Mouse (Mus musculus): ENCODE measurements at regions not wholly inside any gene's neighbourhood (a gene's known extent, or its start where the extent isn't known, plus 50 kb on each side); places are given as distances from the start of the nearest gene placed in this dataset.

- Histone ChIP-seq H3K27me3 (ENCODE audit: insufficient read depth, low read length) (no peaks in the 10 kb centered on the region), H3K9me3 (replicated peaks) (peaks cover 80% of the 10 kb centered on the region), H3K4me1 (ENCODE audit: insufficient read depth, low read depth, low read length) (no peaks in the 10 kb centered on the region), H3K36me3 (replicated peaks) (no peaks in the 10 kb centered on the region), H3K4me3 (ENCODE audit: low read depth, low read length) (no peak overlapping the region)
- ATAC-seq (ENCODE audit: extremely low read depth, insufficient number of reproducible peaks, low FRiP score, poor library complexity, severe bottlenecking) (no peak), DNase-seq (ENCODE audit: low spot score) (no peak)
- TF ChIP-seq TAL1 (conservative IDR thresholded peaks at IDR 0.05; ENCODE audit: low read depth, low read length) (no peak), GATA1 (IDR thresholded peaks at IDR 0.05; ENCODE audit: borderline replicate concordance, low read length) (no peak)
Observed at GRCm38 (mm10) chr15:87345826-87346225, 198.3 kb upstream of the Fam19a5 start.

GRCm38 (mm10) chr15:87349533-87350247 lies 194.4 kb upstream of the Fam19a5 start:
- Histone ChIP-seq H3K4me3 (ENCODE audit: low read depth, low read length) (no peak overlapping the region), H3K36me3 (replicated peaks) (no peaks in the 10 kb centered on the region), H3K4me1 (ENCODE audit: insufficient read depth, low read depth, low read length) (no peaks in the 10 kb centered on the region), H3K9me3 (replicated peaks) (peaks cover 78% of the 10 kb centered on the region), H3K27me3 (ENCODE audit: insufficient read depth, low read length) (no peaks in the 10 kb centered on the region)
- no peak for TF ChIP-seq TAL1 (conservative IDR thresholded peaks at IDR 0.05; ENCODE audit: low read depth, low read length)
- no peak for TF ChIP-seq CTCF (IDR thresholded peaks at IDR 0.05; ENCODE audit: low read depth, low read length)
- no peak for TF ChIP-seq GATA1 (IDR thresholded peaks at IDR 0.05; ENCODE audit: borderline replicate concordance, low read length)
- TF ChIP-seq POLR2AphosphoS5 (IDR thresholded peaks at IDR 0.05; ENCODE audit: insufficient replicate concordance, low read depth, low read length): no peak
- no peak for TF ChIP-seq GATA2 (IDR thresholded peaks at IDR 0.05; ENCODE audit: borderline replicate concordance, low read depth, low read length)
- no peak for ATAC-seq (ENCODE audit: extremely low read depth, insufficient number of reproducible peaks, low FRiP score, poor library complexity, severe bottlenecking)
- no peak for DNase-seq (ENCODE audit: low spot score)

- Histone ChIP-seq H3K27me3 (ENCODE audit: insufficient read depth, low read length) (no peaks in the 10 kb centered on the region), H3K9me3 (replicated peaks) (peaks cover 64% of the 10 kb centered on the region), H3K4me3 (ENCODE audit: low read depth, low read length) (no peak overlapping the region), H3K36me3 (replicated peaks) (no peaks in the 10 kb centered on the region), H3K4me1 (ENCODE audit: insufficient read depth, low read depth, low read length) (no peaks in the 10 kb centered on the region)
- ATAC-seq (ENCODE audit: extremely low read depth, insufficient number of reproducible peaks, low FRiP score, poor library complexity, severe bottlenecking): no peak
- no peak for DNase-seq (ENCODE audit: low spot score)
- TF ChIP-seq TAL1 (conservative IDR thresholded peaks at IDR 0.05; ENCODE audit: low read depth, low read length): no peak
- no peak for TF ChIP-seq POLR2AphosphoS5 (IDR thresholded peaks at IDR 0.05; ENCODE audit: insufficient replicate concordance, low read depth, low read length)
- no peak for TF ChIP-seq CTCF (IDR thresholded peaks at IDR 0.05; ENCODE audit: low read depth, low read length)
- no peak for TF ChIP-seq GATA2 (IDR thresholded peaks at IDR 0.05; ENCODE audit: borderline replicate concordance, low read depth, low read length)
- TF ChIP-seq GATA1 (IDR thresholded peaks at IDR 0.05; ENCODE audit: borderline replicate concordance, low read length): no peak
Observed at GRCm38 (mm10) chr15:87352812-87353211, 191.3 kb upstream of the Fam19a5 start.

GRCm38 (mm10) chr15:87353886-87354285 lies 190.2 kb upstream of the Fam19a5 start:
- Histone ChIP-seq H3K4me1 (ENCODE audit: insufficient read depth, low read depth, low read length) (no peaks in the 10 kb centered on the region), H3K27me3 (ENCODE audit: insufficient read depth, low read length) (no peaks in the 10 kb centered on the region), H3K36me3 (replicated peaks) (no peaks in the 10 kb centered on the region), H3K4me3 (ENCODE audit: low read depth, low read length) (no peak overlapping the region), H3K9me3 (replicated peaks) (peaks cover 55% of the 10 kb centered on the region)
- no peak for ATAC-seq (ENCODE audit: extremely low read depth, insufficient number of reproducible peaks, low FRiP score, poor library complexity, severe bottlenecking)
- TF ChIP-seq GATA1 (IDR thresholded peaks at IDR 0.05; ENCODE audit: borderline replicate concordance, low read length) (no peak), CTCF (IDR thresholded peaks at IDR 0.05; ENCODE audit: low read depth, low read length) (no peak), TAL1 (conservative IDR thresholded peaks at IDR 0.05; ENCODE audit: low read depth, low read length) (no peak), POLR2AphosphoS5 (IDR thresholded peaks at IDR 0.05; ENCODE audit: insufficient replicate concordance, low read depth, low read length) (no peak), GATA2 (IDR thresholded peaks at IDR 0.05; ENCODE audit: borderline replicate concordance, low read depth, low read length) (no peak)
- no peak for DNase-seq (ENCODE audit: low spot score)

GRCm38 (mm10) chr15:87360457-87360856 lies 183.6 kb upstream of the Fam19a5 start:
- TF ChIP-seq POLR2AphosphoS5 (IDR thresholded peaks at IDR 0.05; ENCODE audit: insufficient replicate concordance, low read depth, low read length): no peak
- no peak for TF ChIP-seq GATA2 (IDR thresholded peaks at IDR 0.05; ENCODE audit: borderline replicate concordance, low read depth, low read length)
- no peak for TF ChIP-seq TAL1 (conservative IDR thresholded peaks at IDR 0.05; ENCODE audit: low read depth, low read length)
- no peak for TF ChIP-seq GATA1 (IDR thresholded peaks at IDR 0.05; ENCODE audit: borderline replicate concordance, low read length)
- H3K9me3 ChIP-seq (replicated peaks): peaks cover 41% of the 10 kb centered on the region

GRCm38 (mm10) chr15:87365712-87366361 lies 178.3 kb upstream of the Fam19a5 start:
- no peaks in the 10 kb centered on the region for H3K36me3 ChIP-seq (replicated peaks)
- H3K4me1 ChIP-seq (ENCODE audit: insufficient read depth, low read depth, low read length): no peaks in the 10 kb centered on the region
- no peaks in the 10 kb centered on the region for H3K27me3 ChIP-seq (ENCODE audit: insufficient read depth, low read length)
- ATAC-seq (ENCODE audit: extremely low read depth, insufficient number of reproducible peaks, low FRiP score, poor library complexity, severe bottlenecking): no peak
- H3K4me3 ChIP-seq (ENCODE audit: low read depth, low read length): no peak overlapping the region
- peaks cover 65% of the 10 kb centered on the region for H3K9me3 ChIP-seq (replicated peaks)
- DNase-seq (ENCODE audit: low spot score): no peak
- TF ChIP-seq GATA2 (IDR thresholded peaks at IDR 0.05; ENCODE audit: borderline replicate concordance, low read depth, low read length): no peak
- TF ChIP-seq TAL1 (conservative IDR thresholded peaks at IDR 0.05; ENCODE audit: low read depth, low read length): no peak
- no peak for TF ChIP-seq CTCF (IDR thresholded peaks at IDR 0.05; ENCODE audit: low read depth, low read length)
- no peak for TF ChIP-seq POLR2AphosphoS5 (IDR thresholded peaks at IDR 0.05; ENCODE audit: insufficient replicate concordance, low read depth, low read length)
- TF ChIP-seq GATA1 (IDR thresholded peaks at IDR 0.05; ENCODE audit: borderline replicate concordance, low read length): no peak

More at GRCm38 (mm10) chr15:87360457-87360856, 183.6 kb upstream of the Fam19a5 start:
- ATAC-seq (ENCODE audit: extremely low read depth, insufficient number of reproducible peaks, low FRiP score, poor library complexity, severe bottlenecking) (no peak), DNase-seq (ENCODE audit: low spot score) (no peak)
- Histone ChIP-seq H3K4me3 (ENCODE audit: low read depth, low read length) (no peak overlapping the region), H3K36me3 (replicated peaks) (no peaks in the 10 kb centered on the region), H3K4me1 (ENCODE audit: insufficient read depth, low read depth, low read length) (no peaks in the 10 kb centered on the region), H3K27me3 (ENCODE audit: insufficient read depth, low read length) (no peaks in the 10 kb centered on the region)
